Mouse (Mus musculus) limb, embryonic 12.5 days (tissue): ENCODE measurements around the gene Slf2. TPM values are rescaled to one million over a fixed set of nuclear protein-coding genes. Genes with fewer than 3 reads are reported as not detected.

Experiments used
- ATAC-seq: fragments of 200-750 bp; cut with Nextera tagmentation; 2 replicates; pipeline ENCODE4 v1.8.0; 2017; ENCODE audit warnings: low read depth, moderate TSS enrichment; ENCODE audit not compliant: insufficient number of reproducible peaks, insufficient read depth, low FRiP score, low TSS enrichment
- H3K27ac ChIP-seq: fragments of 300-500 bp; sonication (generic); 2 replicates; pipeline ENCODE4 v1.5.1; 2016; ENCODE audit warnings: mild to moderate bottlenecking, moderate library complexity
- H3K27me3 ChIP-seq: fragments of 300-500 bp; sonication (generic); 2 replicates; pipeline ENCODE4 v1.6.1; 2016; ENCODE audit warnings: mild to moderate bottlenecking, moderate library complexity
- H3K36me3 ChIP-seq: fragments of 300-500 bp; sonication (generic); 2 replicates; pipeline ENCODE4 v1.6.1; 2016; ENCODE audit warnings: mild to moderate bottlenecking, moderate library complexity
- H3K4me1 ChIP-seq: fragments of 300-500 bp; sonication (generic); replicated peaks from 2 replicates; pipeline ENCODE4 v1.6.1; 2016
- H3K4me2 ChIP-seq: fragments of 300-500 bp; sonication (generic); 2 replicates; pipeline ENCODE4 v1.6.1; 2016; ENCODE audit warnings: mild to moderate bottlenecking, moderate library complexity
- H3K4me3 ChIP-seq: fragments of 300-500 bp; sonication (generic); replicated peaks from 2 replicates; pipeline ENCODE4 v1.5.1; 2016; ENCODE audit warnings: mild to moderate bottlenecking
- H3K9ac ChIP-seq: fragments of 300-500 bp; sonication (generic); replicated peaks from 2 replicates; pipeline ENCODE4 v1.6.1; 2016; ENCODE audit warnings: mild to moderate bottlenecking, moderate library complexity
- H3K9me3 ChIP-seq: fragments of 300-500 bp; sonication (generic); 2 replicates; pipeline ENCODE4 v1.6.1; 2016; ENCODE audit warnings: mild to moderate bottlenecking, moderate library complexity
- WGBS: fragments of 180-500 bp; shearing (Covaris S2); methylation state at CpG from one replicate; pipeline ENCODE4 v1.1.7; 2016; 5-methylcytosine and 5-hydroxymethylcytosine counted together
- polyA plus RNA-seq: library from polyadenylated mRNA; unstranded; fragments of >200 nt; fragmentation: Nextera tagmentation; extraction: Ambion mirVana; gene quantifications from 2 replicates; pipeline ENCODE4 v1.2.1, GENCODE M21; 2016

Slf2 gene
- polyA plus RNA-seq, 1 experiment from 2014 or later = 49.7 TPM

- Histone ChIP-seq H3K4me3 (no peak overlapping the region), H3K9ac (no peak overlapping the region), H3K4me2 (no peak overlapping the region), H3K27ac (no peak overlapping the region), H3K4me1 (no peaks in the 10 kb centered on the region), H3K27me3 (no peaks in the 10 kb centered on the region), H3K9me3 (no peaks in the 10 kb centered on the region), H3K36me3 (peaks cover 87% of the 10 kb centered on the region)
- ATAC-seq = no peak
- 91% methylated on average over 8 of the region's 8 CpGs for WGBS
Observed at GRCm38 (mm10) chr19:44999647-45000046, 68.7 kb downstream of the Slf2 start.

- no peak for ATAC-seq
- H3K36me3 ChIP-seq = peaks cover 79% of the 10 kb centered on the region
- H3K9me3 ChIP-seq = no peaks in the 10 kb centered on the region
- no peaks in the 10 kb centered on the region for H3K27me3 ChIP-seq
- H3K9ac ChIP-seq = no peak overlapping the region
- WGBS = 65% methylated on average over 3 of the region's 3 CpGs
- H3K4me2 ChIP-seq = no peak overlapping the region
- no peak overlapping the region for H3K4me3 ChIP-seq
- H3K4me1 ChIP-seq = peaks cover 14% of the 10 kb centered on the region
- no peak overlapping the region for H3K27ac ChIP-seq
Observed at GRCm38 (mm10) chr19:45002301-45002700, 71.3 kb downstream of the Slf2 start.

GRCm38 (mm10) chr19:45003740-45004516 lies 73.0 kb downstream of the Slf2 start:
- no peak for ATAC-seq
- H3K27ac ChIP-seq = no peak overlapping the region
- H3K4me2 ChIP-seq = no peak overlapping the region
- no peak overlapping the region for H3K9ac ChIP-seq
- H3K36me3 ChIP-seq = peaks cover 74% of the 10 kb centered on the region
- H3K27me3 ChIP-seq = no peaks in the 10 kb centered on the region
- peaks cover 18% of the 10 kb centered on the region for H3K4me1 ChIP-seq
- no peaks in the 10 kb centered on the region for H3K9me3 ChIP-seq
- no peak overlapping the region for H3K4me3 ChIP-seq
- 85% methylated on average over 7 of the region's 7 CpGs for WGBS

- Histone ChIP-seq H3K4me3 (peak within 1 kb of the TSS; percentile 72), H3K27ac (peak within 1 kb of the TSS; percentile 75), H3K9me3 (no peaks in the 10 kb centered on the region), H3K4me2 (peak within 1 kb of the TSS; percentile 97), H3K27me3 (no peaks in the 10 kb centered on the region), H3K9ac (peak within 1 kb of the TSS; percentile 76), H3K4me1 (peaks cover 21% of the 10 kb centered on the region), H3K36me3 (peaks cover 71% of the 10 kb centered on the region)
- WGBS = 13% methylated on average over 16 of the region's 16 CpGs
- no peak for ATAC-seq
Observed at GRCm38 (mm10) chr19:45005444-45005843, 74.5 kb downstream of the Slf2 start, which contains the start of gene Twnk. Twnk (plus strand) TSS chr19:45005663.

GRCm38 (mm10) chr19:45005957-45006712 lies 75.2 kb downstream of the Slf2 start, which contains the start of gene Mrpl43:
Mrpl43 (minus strand) TSS chr19:45006442.
- H3K27ac ChIP-seq = peak within 1 kb of the TSS; percentile 75
- ATAC-seq = peak; percentile 89
- H3K4me1 ChIP-seq = peaks cover 21% of the 10 kb centered on the region
- H3K9ac ChIP-seq = peak within 1 kb of the TSS; percentile 76
- H3K27me3 ChIP-seq = no peaks in the 10 kb centered on the region
- H3K4me2 ChIP-seq = peak within 1 kb of the TSS; percentile 97
- H3K36me3 ChIP-seq = peaks cover 71% of the 10 kb centered on the region
- no peaks in the 10 kb centered on the region for H3K9me3 ChIP-seq
- WGBS = under 1% methylated on average over 82 of the region's 82 CpGs
- peak within 1 kb of the TSS; percentile 72 for H3K4me3 ChIP-seq

GRCm38 (mm10) chr19:45007021-45007420 lies 76.1 kb downstream of the Slf2 start:
- peaks cover 21% of the 10 kb centered on the region for H3K4me1 ChIP-seq

GRCm38 (mm10) chr19:45007425-45008191 lies 76.7 kb downstream of the Slf2 start:
- Histone ChIP-seq H3K36me3 (peaks cover 67% of the 10 kb centered on the region), H3K27me3 (no peaks in the 10 kb centered on the region), H3K9me3 (no peaks in the 10 kb centered on the region), H3K4me1 (peaks cover 26% of the 10 kb centered on the region), H3K4me2 (peak overlapping the region; percentile 97), H3K27ac (no peak overlapping the region), H3K4me3 (peak overlapping the region; percentile 72), H3K9ac (peak overlapping the region; percentile 76; the same call in 1 of the 2 replicates)
- 91% methylated on average over 20 of the region's 20 CpGs for WGBS
- no peak for ATAC-seq

More at GRCm38 (mm10) chr19:45007021-45007420, 76.1 kb downstream of the Slf2 start:
- no peaks in the 10 kb centered on the region for H3K9me3 ChIP-seq
- peak overlapping the region; percentile 75 for H3K27ac ChIP-seq
- 49% methylated on average over 17 of the region's 17 CpGs for WGBS
- H3K9ac ChIP-seq = peak overlapping the region; percentile 76
- ATAC-seq = no peak
- peak overlapping the region; percentile 72 for H3K4me3 ChIP-seq
- H3K36me3 ChIP-seq = peaks cover 71% of the 10 kb centered on the region
- peak overlapping the region; percentile 97 for H3K4me2 ChIP-seq
- no peaks in the 10 kb centered on the region for H3K27me3 ChIP-seq

- ATAC-seq = no peak
- no peak overlapping the region for H3K9ac ChIP-seq
- peaks cover 42% of the 10 kb centered on the region for H3K4me1 ChIP-seq
Observed at GRCm38 (mm10) chr19:45010646-45011045, 79.7 kb downstream of the Slf2 start.

GRCm38 (mm10) chr19:45012219-45012618 lies 81.3 kb downstream of the Slf2 start:
- peaks cover 41% of the 10 kb centered on the region for H3K36me3 ChIP-seq
- no peak for ATAC-seq
- 70% methylated on average over 8 of the region's 8 CpGs for WGBS
- 0 out of 2 replicates have a peak overlapping the region, but pooled peaks have one; percentile 10 for H3K4me2 ChIP-seq
- no peak overlapping the region; the same call in 1 of the 2 replicates for H3K9ac ChIP-seq
- no peaks in the 10 kb centered on the region for H3K27me3 ChIP-seq
- H3K4me1 ChIP-seq = peaks cover 52% of the 10 kb centered on the region
- peak overlapping the region; percentile 98 for H3K27ac ChIP-seq
- no peaks in the 10 kb centered on the region for H3K9me3 ChIP-seq
- H3K4me3 ChIP-seq = no peak overlapping the region

More at GRCm38 (mm10) chr19:45010646-45011045, 79.7 kb downstream of the Slf2 start:
- no peaks in the 10 kb centered on the region for H3K9me3 ChIP-seq
- H3K4me3 ChIP-seq = no peak overlapping the region
- H3K4me2 ChIP-seq = no peak overlapping the region
- H3K27me3 ChIP-seq = no peaks in the 10 kb centered on the region
- H3K36me3 ChIP-seq = peaks cover 41% of the 10 kb centered on the region
- WGBS = 89% methylated on average over 4 of the region's 4 CpGs
- H3K27ac ChIP-seq = no peak overlapping the region

- 35% methylated on average over 6 of the region's 6 CpGs for WGBS
- Histone ChIP-seq H3K27me3 (no peaks in the 10 kb centered on the region), H3K9ac (no peak overlapping the region; the same call in 1 of the 2 replicates), H3K9me3 (no peaks in the 10 kb centered on the region), H3K4me2 (0 out of 2 replicates have a peak overlapping the region, but pooled peaks have one; percentile 10), H3K36me3 (peaks cover 41% of the 10 kb centered on the region), H3K27ac (peak overlapping the region; percentile 98), H3K4me1 (peaks cover 48% of the 10 kb centered on the region), H3K4me3 (no peak overlapping the region)
- ATAC-seq = no peak
Observed at GRCm38 (mm10) chr19:45012636-45013035, 81.7 kb downstream of the Slf2 start.
